Mouse (Mus musculus): ENCODE results near the gene Gpcpd1.

Gene Gpcpd1

GRCm38 (mm10) chr2:132586006-132586405, 1.5 kb downstream of the Gpcpd1 start:
- no peak for DNase-seq (ENCODE audit: low spot score)

GRCm38 (mm10) chr2:132584191-132584590, 3.3 kb downstream of the Gpcpd1 start:
- no peak for DNase-seq (ENCODE audit: low spot score)

GRCm38 (mm10) chr2:132583126-132583525, 4.4 kb downstream of the Gpcpd1 start:
- no peak for DNase-seq (ENCODE audit: low spot score)

- no peak for DNase-seq (ENCODE audit: low spot score)
Measured at GRCm38 (mm10) chr2:132582227-132582626, 5.3 kb downstream of the Gpcpd1 start.

- no peak for DNase-seq (ENCODE audit: low spot score)
Measured at GRCm38 (mm10) chr2:132579689-132580088, 7.8 kb downstream of the Gpcpd1 start.

- no peak for DNase-seq (ENCODE audit: low spot score)
Measured at GRCm38 (mm10) chr2:132578711-132579110, 8.8 kb downstream of the Gpcpd1 start.

GRCm38 (mm10) chr2:132578059-132578458, 9.5 kb downstream of the Gpcpd1 start:
- DNase-seq (ENCODE audit: low spot score): peak; percentile 90

- peak; percentile 65 for DNase-seq (ENCODE audit: low spot score)
Measured at GRCm38 (mm10) chr2:132577431-132577981, 10.0 kb downstream of the Gpcpd1 start.

- no peak for DNase-seq (ENCODE audit: low spot score)
Measured at GRCm38 (mm10) chr2:132576522-132577135, 10.9 kb downstream of the Gpcpd1 start.

- DNase-seq (ENCODE audit: low spot score): no peak
Measured at GRCm38 (mm10) chr2:132575759-132576439, 11.6 kb downstream of the Gpcpd1 start.

GRCm38 (mm10) chr2:132575256-132575655, 12.3 kb downstream of the Gpcpd1 start:
- DNase-seq (ENCODE audit: low spot score): no peak

- DNase-seq (ENCODE audit: low spot score): no peak
Measured at GRCm38 (mm10) chr2:132573280-132573679, 14.2 kb downstream of the Gpcpd1 start.

- no peak for DNase-seq (ENCODE audit: low spot score)
Measured at GRCm38 (mm10) chr2:132572651-132573050, 14.9 kb downstream of the Gpcpd1 start.

- DNase-seq (ENCODE audit: low spot score): no peak
Measured at GRCm38 (mm10) chr2:132571301-132571700, 16.2 kb downstream of the Gpcpd1 start.

GRCm38 (mm10) chr2:132570869-132571268, 16.7 kb downstream of the Gpcpd1 start:
- no peak for DNase-seq (ENCODE audit: low spot score)

- DNase-seq (ENCODE audit: low spot score): no peak
Measured at GRCm38 (mm10) chr2:132569686-132570085, 17.8 kb downstream of the Gpcpd1 start.

- DNase-seq (ENCODE audit: low spot score): no peak
Measured at GRCm38 (mm10) chr2:132567414-132567813, 20.1 kb downstream of the Gpcpd1 start.

- no peak for DNase-seq (ENCODE audit: low spot score)
Measured at GRCm38 (mm10) chr2:132561860-132562259, 25.7 kb downstream of the Gpcpd1 start.

- DNase-seq (ENCODE audit: low spot score): no peak
Measured at GRCm38 (mm10) chr2:132527864-132528263, 59.7 kb downstream of the Gpcpd1 start.

- no peak for DNase-seq (ENCODE audit: low spot score)
Measured at GRCm38 (mm10) chr2:132526894-132527532, 60.5 kb downstream of the Gpcpd1 start.

GRCm38 (mm10) chr2:132526110-132526509, 61.4 kb downstream of the Gpcpd1 start:
- peak; percentile 25 for DNase-seq (ENCODE audit: low spot score)

GRCm38 (mm10) chr2:132518021-132518901, 69.3 kb downstream of the Gpcpd1 start:
- no peak for DNase-seq (ENCODE audit: low spot score)
